Mouse (Mus musculus): ENCODE results near the gene Ttll7. TPM values are rescaled to one million over a fixed set of nuclear protein-coding genes. Genes with fewer than 3 reads are reported as not detected.

Ttll7 gene
- total RNA-seq, 2 experiments from 2014 or later: 178 to 182 TPM

DNA sequence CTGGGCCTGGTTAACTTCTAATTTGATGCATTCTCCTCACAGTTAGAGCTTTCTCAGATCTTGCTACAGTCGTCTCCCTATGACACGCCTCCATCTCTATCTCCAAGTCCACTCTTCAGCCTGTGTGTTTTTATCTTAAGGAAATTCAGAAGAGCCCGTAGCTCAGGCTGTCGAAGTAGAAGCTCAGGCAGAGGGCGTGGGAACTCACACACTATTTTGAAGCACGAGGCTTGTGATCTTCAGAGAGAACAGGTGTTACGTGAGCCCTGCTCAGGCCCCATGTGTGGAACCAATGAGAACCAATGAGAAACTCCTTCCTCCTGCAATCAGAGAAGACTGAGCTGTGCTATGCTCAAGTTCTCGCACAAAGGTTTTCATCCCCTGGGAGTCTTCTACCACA is 65.7 kb downstream of the Ttll7 start:
- no peak overlapping the region for H3K27ac ChIP-seq

DNA sequence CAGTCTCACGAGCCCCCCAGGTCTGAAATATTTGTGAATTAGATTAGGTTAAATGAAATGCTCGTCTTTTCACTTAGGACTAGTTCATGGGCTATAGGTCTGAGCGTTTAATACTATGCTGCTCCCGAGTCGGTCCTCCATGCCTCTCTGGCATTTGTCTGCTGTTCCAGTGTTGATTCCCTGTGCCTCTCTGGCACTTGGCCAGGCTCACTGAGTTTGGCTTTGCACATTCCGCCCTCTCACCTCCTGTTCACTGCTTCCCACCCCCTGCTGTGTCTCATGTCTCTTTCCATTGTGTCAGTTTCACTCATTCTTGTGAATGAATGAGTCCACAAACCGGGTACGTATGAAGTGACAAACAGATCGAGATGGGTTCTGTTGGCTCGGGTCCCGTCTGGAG is 66.2 kb downstream of the Ttll7 start:
- intact Hi-C loops (cut with DNase I): loop anchor here (10.0 kb wide), 1 partner anchor 354 kb away; no protein-coding TSS in a partner anchor
- no peak for TF ChIP-seq CTCF (IDR thresholded peaks at IDR 0.05)
- H3K27ac ChIP-seq: no peak overlapping the region

More for the DNA sequence above, 65.7 kb downstream of the Ttll7 start:
- no peak for DNase-seq (ENCODE audit: extremely low spot score in 1 of 2, low spot score in 2 of 2)
- TF ChIP-seq CTCF (IDR thresholded peaks at IDR 0.05): no peak
- intact Hi-C loops (cut with DNase I): loop anchor here (10.0 kb wide), 1 partner anchor 353 kb away; no protein-coding TSS in a partner anchor
- no peak overlapping the region for H3K4me3 ChIP-seq

GRCm38 (mm10) chr3:146927311-146928015 is 75.3 kb downstream of the Ttll7 start:
- Histone ChIP-seq H3K27ac (no peak overlapping the region), H3K4me3 (no peak overlapping the region)
- intact Hi-C loops (cut with DNase I): no loop called here
- TF ChIP-seq CTCF (IDR thresholded peaks at IDR 0.05): no peak
- no peak for DNase-seq (ENCODE audit: extremely low spot score in 1 of 2, low spot score in 2 of 2)

More for the DNA sequence above, 66.2 kb downstream of the Ttll7 start:
- no peak overlapping the region for H3K4me3 ChIP-seq
- peak; percentile 52 to 76 for DNase-seq (ENCODE audit: extremely low spot score in 1 of 2, low spot score in 2 of 2)

DNA sequence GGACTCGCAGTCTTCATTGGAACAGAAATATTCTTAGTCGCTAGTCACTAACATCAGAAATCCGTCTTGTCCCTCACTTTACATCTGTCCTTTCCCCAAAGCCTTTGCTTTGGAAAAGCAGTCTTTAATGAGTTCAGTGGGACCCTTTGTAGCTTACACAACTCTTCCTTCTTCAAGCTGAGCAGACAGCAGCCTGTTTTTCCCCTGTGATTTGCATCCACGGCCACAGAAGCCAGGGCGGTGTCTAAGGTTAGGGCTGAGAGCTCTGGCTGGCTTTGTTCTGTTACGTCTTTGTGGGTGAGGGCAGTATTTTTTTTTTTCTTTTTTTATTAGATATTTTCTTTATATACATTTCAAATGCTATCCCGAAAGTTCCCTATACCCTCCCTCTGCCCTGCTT is 76.0 kb downstream of the Ttll7 start:
- no peak for TF ChIP-seq CTCF (IDR thresholded peaks at IDR 0.05)
- DNase-seq (ENCODE audit: extremely low spot score in 1 of 2, low spot score in 2 of 2): no peak
- no peak overlapping the region for H3K4me3 ChIP-seq
- intact Hi-C loops (cut with DNase I): no loop called here
- no peak overlapping the region for H3K27ac ChIP-seq

DNA sequence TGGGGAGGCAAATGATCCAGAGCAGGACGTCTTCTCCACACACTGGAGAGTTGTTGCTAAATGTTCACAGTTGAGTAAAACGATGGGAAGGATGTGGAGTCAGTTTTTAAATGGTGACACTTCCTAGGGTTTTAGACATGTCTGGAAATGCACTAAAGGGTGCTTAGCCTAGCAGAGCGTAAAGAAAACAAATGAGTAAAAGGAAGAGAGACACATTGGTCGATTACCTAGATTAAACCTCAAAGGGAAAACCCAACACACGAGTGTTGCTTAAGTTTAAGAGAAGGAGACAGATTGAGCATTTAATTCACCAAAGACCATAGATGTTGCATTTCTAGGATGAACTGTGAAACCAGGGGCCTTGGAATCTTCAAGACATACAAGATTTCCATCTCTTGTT is 76.8 kb downstream of the Ttll7 start:
- no peak overlapping the region for H3K27ac ChIP-seq
- H3K4me3 ChIP-seq: no peak overlapping the region
- intact Hi-C loops (cut with DNase I): no loop called here
- no peak for TF ChIP-seq CTCF (IDR thresholded peaks at IDR 0.05)
- no peak for DNase-seq (ENCODE audit: extremely low spot score in 1 of 2, low spot score in 2 of 2)

DNA sequence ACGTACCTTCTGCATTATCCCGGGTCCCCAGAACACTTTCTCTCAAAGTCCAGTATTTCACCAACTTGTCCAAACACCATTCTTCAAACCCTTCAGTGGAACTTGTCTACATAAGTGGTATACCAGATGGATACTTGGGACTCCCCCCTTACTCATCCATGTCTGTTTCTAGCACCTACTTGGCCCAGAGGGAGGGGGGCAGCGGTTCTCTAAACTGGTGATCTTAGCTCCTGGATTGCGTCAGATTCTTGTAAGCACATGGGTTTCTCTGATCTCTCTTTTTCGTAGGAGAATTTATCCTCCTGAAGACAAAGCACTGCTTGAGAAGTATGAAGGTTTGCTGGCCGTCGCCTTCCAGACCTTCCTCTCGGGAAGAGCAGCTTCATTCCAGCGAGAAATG is 79.0 kb downstream of the Ttll7 start:
- intact Hi-C loops (cut with DNase I): no loop called here
- H3K4me3 ChIP-seq: no peak overlapping the region
- DNase-seq (ENCODE audit: extremely low spot score in 1 of 2, low spot score in 2 of 2): no peak
- H3K27ac ChIP-seq: no peak overlapping the region
- no peak for TF ChIP-seq CTCF (IDR thresholded peaks at IDR 0.05)

DNA sequence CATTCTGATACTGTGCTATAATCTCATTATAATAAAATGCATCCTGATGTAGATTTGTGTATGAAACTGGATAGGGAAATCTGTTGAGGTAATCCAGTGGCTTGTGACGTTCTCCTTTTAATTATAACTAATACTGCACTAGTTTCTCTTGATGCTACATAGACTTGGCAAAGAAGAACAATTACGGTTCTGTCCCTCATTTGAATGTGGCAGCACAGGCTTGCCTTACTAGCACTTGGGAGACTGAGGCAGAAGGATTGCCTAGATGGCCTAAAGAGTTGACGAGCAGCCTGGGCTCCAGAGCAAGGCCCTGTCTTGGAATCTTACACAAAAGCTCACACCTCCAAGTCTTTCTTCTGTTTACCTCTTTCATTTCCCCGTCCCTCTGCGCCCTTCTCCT is 80.3 kb downstream of the Ttll7 start:
- intact Hi-C loops (cut with DNase I): no loop called here
- TF ChIP-seq CTCF (IDR thresholded peaks at IDR 0.05): no peak
- H3K4me3 ChIP-seq: no peak overlapping the region
- DNase-seq (ENCODE audit: extremely low spot score in 1 of 2, low spot score in 2 of 2): no peak
- H3K27ac ChIP-seq: no peak overlapping the region

- TF ChIP-seq CTCF (IDR thresholded peaks at IDR 0.05): no peak
- Histone ChIP-seq H3K4me3 (no peak overlapping the region), H3K27ac (no peak overlapping the region)
- DNase-seq (ENCODE audit: extremely low spot score in 1 of 2, low spot score in 2 of 2): no peak
- intact Hi-C loops (cut with DNase I): no loop called here
Observed at GRCm38 (mm10) chr3:146936888-146937287, 84.7 kb downstream of the Ttll7 start.

- TF ChIP-seq CTCF (IDR thresholded peaks at IDR 0.05): peak; percentile 45
- no peak for DNase-seq (ENCODE audit: extremely low spot score in 1 of 2, low spot score in 2 of 2)
- no peak overlapping the region for H3K27ac ChIP-seq
- intact Hi-C loops (cut with DNase I): loop anchor here (5.0 kb wide), 1 partner anchor 432 kb away; no protein-coding TSS in a partner anchor
- no peak overlapping the region for H3K4me3 ChIP-seq
Observed at GRCm38 (mm10) chr3:146939391-146940250, 87.5 kb downstream of the Ttll7 start.

- no peak overlapping the region for H3K4me3 ChIP-seq
- no peak for DNase-seq (ENCODE audit: extremely low spot score in 1 of 2, low spot score in 2 of 2)
- intact Hi-C loops (cut with DNase I): loop anchor here (5.0 kb wide), 1 partner anchor 436 kb away; no protein-coding TSS in a partner anchor
- no peak for TF ChIP-seq CTCF (IDR thresholded peaks at IDR 0.05)
- no peak overlapping the region for H3K27ac ChIP-seq
Observed at GRCm38 (mm10) chr3:146943101-146943500, 90.9 kb downstream of the Ttll7 start.

DNA sequence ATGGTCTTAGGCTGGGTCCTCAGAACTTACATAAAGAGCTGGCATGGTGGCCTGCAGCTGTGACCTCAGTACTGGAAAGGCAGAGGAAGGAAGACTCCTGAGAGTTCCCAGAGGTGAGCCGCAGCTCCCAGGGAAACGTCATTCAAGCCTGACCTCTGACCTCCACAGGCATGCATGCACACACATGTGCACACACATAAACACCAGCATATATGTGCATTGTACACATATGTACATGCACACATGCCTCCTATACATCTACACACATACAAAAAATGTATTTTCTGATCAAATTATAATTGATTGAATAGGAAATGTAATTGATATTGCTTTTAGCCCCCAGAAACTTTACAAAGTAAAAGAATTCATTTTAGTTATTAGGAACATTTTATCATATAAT is 93.2 kb downstream of the Ttll7 start:
- Histone ChIP-seq H3K4me3 (no peak overlapping the region), H3K27ac (no peak overlapping the region)
- DNase-seq (ENCODE audit: extremely low spot score in 1 of 2, low spot score in 2 of 2): no peak
- no peak for TF ChIP-seq CTCF (IDR thresholded peaks at IDR 0.05)
- intact Hi-C loops (cut with DNase I): loop anchor here (2.0 to 5.0 kb wide), 2 partner anchors 153 to 758 kb away; no protein-coding TSS in a partner anchor

DNA sequence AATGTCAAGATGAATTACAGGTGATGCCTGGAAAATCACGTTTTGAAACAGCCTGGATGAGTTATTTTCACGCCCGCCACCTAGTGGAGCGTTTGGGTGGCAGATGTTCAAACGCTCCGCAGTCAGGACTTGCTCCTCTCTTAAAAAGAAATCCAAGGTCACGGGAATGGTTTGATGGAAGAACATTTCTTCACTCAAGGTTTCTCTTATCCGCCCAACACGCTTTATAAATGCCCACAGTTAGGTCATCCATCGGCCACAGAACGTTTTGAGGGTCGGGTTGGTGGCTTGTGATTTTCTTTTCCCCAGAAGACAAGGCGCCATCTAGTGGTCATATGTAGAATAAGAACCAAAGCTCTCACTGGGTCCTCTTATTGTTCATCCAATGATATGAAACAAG is 93.7 kb downstream of the Ttll7 start:
- peak; percentile 85 for TF ChIP-seq CTCF (IDR thresholded peaks at IDR 0.05)
- DNase-seq (ENCODE audit: extremely low spot score in 1 of 2, low spot score in 2 of 2): peak; percentile 65 to 70
- intact Hi-C loops (cut with DNase I): loop anchor here (2.0 to 5.0 kb wide), 3 partner anchors 153 to 759 kb away; no protein-coding TSS in a partner anchor
- Histone ChIP-seq H3K4me3 (peak overlapping the region; percentile 38), H3K27ac (no peak overlapping the region)
